Mouse (Mus musculus): Measurements from ENCODE around the gene AC131692.1. TPM values are rescaled to one million over a fixed set of nuclear protein-coding genes. Genes with fewer than 3 reads are reported as not detected.

The AC131692.1 gene
- polyA plus RNA-seq, 1 experiment from 2014 or later: 0.26 TPM

DNA sequence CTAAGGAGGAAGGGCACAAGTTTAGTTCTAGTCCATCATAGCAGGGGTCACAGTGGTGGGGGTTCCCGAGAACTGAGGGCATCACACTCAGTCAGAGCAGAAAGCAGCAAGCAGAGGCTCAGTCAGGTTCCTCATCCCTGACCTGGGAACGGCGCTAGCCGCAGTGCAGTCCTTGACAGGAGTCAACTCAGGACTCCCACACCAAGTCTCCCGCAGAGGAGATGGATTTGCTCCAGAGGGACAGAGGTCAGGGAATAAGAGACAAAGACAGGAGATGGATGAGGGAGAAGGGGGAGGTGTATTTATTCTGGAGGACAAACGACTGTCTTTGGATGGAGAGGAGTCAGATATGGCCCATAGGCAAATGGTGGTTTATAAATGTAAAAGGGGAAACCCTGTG, 18.9 kb downstream of the AC131692.1 start:
- Histone ChIP-seq H3K9me3 (no peaks in the 10 kb centered on the region), H3K27ac (no peak overlapping the region), H3K27me3 (ENCODE audit: insufficient read depth, poor library complexity, severe bottlenecking) (no peaks in the 10 kb centered on the region), H3K36me3 (peaks cover 41% of the 10 kb centered on the region), H3K4me1 (peaks cover 20% of the 10 kb centered on the region), H3K4me3 (no peak overlapping the region)
- 62% methylated on average over 6 of the region's 6 CpGs for WGBS
- no peak for DNase-seq (ENCODE audit: low spot score)

DNA sequence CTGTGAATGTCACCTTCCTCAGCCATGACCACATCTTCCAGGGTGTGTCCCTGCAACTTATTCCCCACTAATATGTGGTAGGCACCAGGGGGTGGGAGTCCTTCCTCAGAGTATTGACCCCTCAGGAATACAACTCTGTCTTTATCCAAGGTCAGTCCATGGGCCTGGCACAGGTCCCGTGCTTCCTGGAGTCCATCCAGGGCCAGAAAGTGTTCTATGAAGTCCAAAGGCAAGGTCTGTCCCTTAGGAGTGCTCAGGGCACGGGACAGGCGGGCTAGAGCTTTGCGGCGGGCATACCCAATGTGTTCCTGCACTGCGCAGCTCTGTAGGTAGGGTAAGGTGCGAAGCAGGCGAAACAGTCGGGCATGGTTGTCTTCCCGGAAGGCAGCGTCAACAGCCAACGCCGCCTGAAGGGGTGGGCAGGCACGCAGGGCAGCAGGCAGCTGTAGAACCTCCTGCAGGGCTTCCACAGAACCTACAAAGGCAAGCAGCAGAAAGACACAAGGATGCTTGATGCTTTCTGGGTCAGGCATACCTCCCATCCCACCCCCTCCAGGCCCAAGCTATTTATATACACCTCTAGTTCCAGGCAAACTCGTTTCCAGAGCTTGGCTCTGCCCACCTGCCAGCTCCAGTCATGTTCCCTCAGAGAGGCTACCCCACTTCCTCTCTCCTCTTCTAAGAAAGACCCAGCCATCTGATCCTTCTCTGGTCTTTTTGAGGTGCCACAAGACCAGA, 22.1 kb downstream of the AC131692.1 start:
- 89% methylated on average over 15 of the region's 15 CpGs for WGBS
- peak overlapping the region; percentile 92 for H3K4me3 ChIP-seq
- H3K4me1 ChIP-seq: peaks cover 27% of the 10 kb centered on the region
- no peak overlapping the region for H3K27ac ChIP-seq
- peaks cover 45% of the 10 kb centered on the region for H3K36me3 ChIP-seq
- no peaks in the 10 kb centered on the region for H3K9me3 ChIP-seq
- DNase-seq (ENCODE audit: low spot score): no peak
- H3K27me3 ChIP-seq (ENCODE audit: insufficient read depth, poor library complexity, severe bottlenecking): no peaks in the 10 kb centered on the region

DNA sequence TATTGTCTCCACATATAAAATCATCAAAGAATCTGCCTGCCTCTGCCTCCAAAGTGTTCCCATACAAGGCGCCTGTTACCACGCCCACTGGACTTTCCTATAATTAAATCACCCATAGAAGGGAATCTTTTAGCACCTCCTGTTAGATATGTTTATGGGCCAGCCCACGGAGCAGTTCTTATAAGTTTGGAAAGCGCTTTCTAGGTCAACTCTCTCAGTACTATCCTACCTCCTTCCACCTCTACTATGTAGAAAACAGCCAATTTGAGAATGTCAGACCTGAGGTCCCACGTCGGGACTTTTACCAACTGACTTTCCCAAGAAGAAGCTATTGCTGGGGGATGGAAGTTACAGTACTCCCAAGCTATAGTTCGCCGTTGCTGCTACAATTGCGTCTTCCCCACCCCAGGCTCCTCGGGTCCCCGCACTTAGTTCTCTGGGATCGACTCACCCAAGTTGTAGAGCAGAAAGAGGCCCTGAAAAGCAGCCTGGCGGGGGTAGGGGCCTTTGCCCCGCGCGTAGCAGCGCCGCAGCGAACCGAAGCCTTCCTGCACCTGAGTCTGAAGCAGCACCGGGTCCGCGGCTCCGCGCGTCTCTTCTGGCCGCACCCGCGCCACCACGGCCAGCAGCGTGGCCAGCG, 23.2 kb downstream of the AC131692.1 start:
- peak; percentile 80 for DNase-seq (ENCODE audit: low spot score)
- Histone ChIP-seq H3K27ac (peak overlapping the region; percentile 97), H3K9me3 (no peaks in the 10 kb centered on the region), H3K4me1 (peaks cover 37% of the 10 kb centered on the region), H3K4me3 (peak overlapping the region; percentile 92), H3K27me3 (ENCODE audit: insufficient read depth, poor library complexity, severe bottlenecking) (no peaks in the 10 kb centered on the region), H3K36me3 (peaks cover 42% of the 10 kb centered on the region)
- 4% methylated on average over 32 of the region's 32 CpGs for WGBS

- Histone ChIP-seq H3K36me3 (peaks cover 35% of the 10 kb centered on the region), H3K4me3 (peak within 1 kb of the TSS; percentile 92), H3K27ac (peak within 1 kb of the TSS; percentile 97), H3K4me1 (peaks cover 37% of the 10 kb centered on the region), H3K27me3 (ENCODE audit: insufficient read depth, poor library complexity, severe bottlenecking) (no peaks in the 10 kb centered on the region), H3K9me3 (no peaks in the 10 kb centered on the region)
- peak; percentile 96 for DNase-seq (ENCODE audit: low spot score)
- under 1% methylated on average over 65 of the region's 77 CpGs for WGBS
Measured at GRCm38 (mm10) chr19:6117986-6118676, 23.9 kb downstream of the AC131692.1 start, which contains the start of gene Sac3d1. Gene Sac3d1, minus strand, starts transcription at chr19:6118650.

DNA sequence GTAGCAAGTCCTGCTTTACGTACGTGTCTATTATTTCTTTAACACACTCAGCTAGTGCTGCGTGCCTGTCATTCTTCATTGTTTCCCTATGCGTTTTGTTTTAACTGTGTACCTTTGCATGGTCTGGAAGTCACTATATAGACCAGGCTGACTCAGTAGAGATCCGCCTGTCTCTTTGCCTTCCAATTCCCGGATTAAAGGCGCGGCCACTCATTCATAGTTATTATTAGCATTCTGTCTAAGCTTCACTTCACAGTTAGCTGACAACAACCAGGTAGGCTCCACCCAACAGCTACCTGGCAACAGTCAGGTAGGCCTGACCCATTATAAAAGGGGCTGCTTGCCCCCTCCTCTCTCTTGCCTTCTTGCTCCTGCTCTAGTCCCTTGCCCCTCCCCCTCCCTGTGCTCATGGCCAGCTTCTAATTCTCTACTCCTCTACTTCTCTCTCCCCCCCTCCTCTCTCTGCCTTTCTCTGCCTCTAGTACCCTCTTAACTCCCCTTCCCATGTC, 24.5 kb downstream of the AC131692.1 start:
- DNase-seq (ENCODE audit: low spot score): no peak
- Histone ChIP-seq H3K4me1 (peaks cover 37% of the 10 kb centered on the region), H3K4me3 (peak overlapping the region; percentile 92), H3K27ac (peak overlapping the region; percentile 97), H3K27me3 (ENCODE audit: insufficient read depth, poor library complexity, severe bottlenecking) (no peaks in the 10 kb centered on the region), H3K9me3 (no peaks in the 10 kb centered on the region), H3K36me3 (peaks cover 33% of the 10 kb centered on the region)
- WGBS: 2% methylated on average over 8 of the region's 8 CpGs

DNA sequence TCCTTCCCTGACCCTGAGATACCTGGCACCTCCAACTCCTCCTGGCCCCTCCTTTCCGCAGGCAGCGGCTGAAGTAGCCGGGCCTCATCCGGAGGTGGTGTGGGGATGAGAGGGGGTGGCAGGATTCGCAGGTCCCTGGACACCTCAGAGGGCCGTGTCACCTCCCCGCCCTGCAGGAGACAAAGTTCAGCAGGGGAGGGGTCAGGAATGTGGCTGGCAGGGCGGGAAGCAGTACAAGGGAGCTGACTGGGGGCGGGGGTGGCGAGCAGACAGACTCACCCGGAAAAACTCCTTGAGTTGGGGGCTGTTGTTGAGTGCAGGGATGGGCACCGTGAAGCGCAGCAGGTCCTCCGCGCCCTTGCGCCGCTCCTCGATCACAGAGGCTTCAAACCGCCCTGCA, 27.5 kb downstream of the AC131692.1 start:
- Histone ChIP-seq H3K4me1 (peaks cover 24% of the 10 kb centered on the region), H3K27ac (peak overlapping the region; percentile 70; the same call in 1 of the 2 replicates), H3K4me3 (peak overlapping the region; percentile 39), H3K27me3 (ENCODE audit: insufficient read depth, poor library complexity, severe bottlenecking) (no peaks in the 10 kb centered on the region), H3K36me3 (peaks cover 4% of the 10 kb centered on the region; the same call in 1 of the 2 replicates), H3K9me3 (no peaks in the 10 kb centered on the region)
- WGBS: 20% methylated on average over 19 of the region's 19 CpGs
- DNase-seq (ENCODE audit: low spot score): no peak

DNA sequence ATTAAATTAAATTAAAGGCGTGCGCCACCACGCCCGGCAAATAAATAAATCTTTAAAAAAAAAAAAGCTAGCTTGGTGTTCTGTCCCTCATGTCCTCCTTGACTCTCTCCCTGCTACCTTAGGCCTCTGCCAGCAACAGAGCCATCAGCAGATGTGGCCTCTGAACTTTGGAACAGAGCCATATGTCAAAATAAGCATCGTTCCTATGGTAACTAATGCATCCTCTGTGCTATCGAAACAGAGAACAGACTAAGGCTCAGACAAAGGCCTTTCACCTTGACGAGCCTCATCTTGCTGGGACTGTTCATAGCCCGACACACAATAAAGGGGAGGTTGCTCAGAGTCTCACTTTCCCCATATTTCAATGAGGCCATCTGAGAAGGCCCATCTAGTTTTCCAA, 29.1 kb downstream of the AC131692.1 start:
- WGBS: 86% methylated on average over 8 of the region's 8 CpGs
- no peak overlapping the region for H3K27ac ChIP-seq
- DNase-seq (ENCODE audit: low spot score): no peak
- H3K27me3 ChIP-seq (ENCODE audit: insufficient read depth, poor library complexity, severe bottlenecking): no peaks in the 10 kb centered on the region
- H3K9me3 ChIP-seq: no peaks in the 10 kb centered on the region
- no peak overlapping the region for H3K4me3 ChIP-seq
- peaks cover 21% of the 10 kb centered on the region for H3K4me1 ChIP-seq
- H3K36me3 ChIP-seq: peaks cover 4% of the 10 kb centered on the region; the same call in 1 of the 2 replicates

GRCm38 (mm10) chr19:6124898-6125297, 30.7 kb downstream of the AC131692.1 start:
- H3K27ac ChIP-seq: no peak overlapping the region
- 68% methylated on average over 2 of the region's 2 CpGs for WGBS

GRCm38 (mm10) chr19:6126289-6126688, 32.1 kb downstream of the AC131692.1 start:
- H3K36me3 ChIP-seq: no peaks in the 10 kb centered on the region
- H3K9me3 ChIP-seq: no peaks in the 10 kb centered on the region
- no peak for DNase-seq (ENCODE audit: low spot score)
- 22% methylated on average over 4 of the region's 4 CpGs for WGBS
- H3K4me1 ChIP-seq: peaks cover 16% of the 10 kb centered on the region
- H3K27me3 ChIP-seq (ENCODE audit: insufficient read depth, poor library complexity, severe bottlenecking): no peaks in the 10 kb centered on the region
- H3K27ac ChIP-seq: no peak overlapping the region
- H3K4me3 ChIP-seq: no peak overlapping the region

More at GRCm38 (mm10) chr19:6124898-6125297, 30.7 kb downstream of the AC131692.1 start:
- Histone ChIP-seq H3K27me3 (ENCODE audit: insufficient read depth, poor library complexity, severe bottlenecking) (no peaks in the 10 kb centered on the region), H3K9me3 (no peaks in the 10 kb centered on the region), H3K4me1 (peaks cover 19% of the 10 kb centered on the region), H3K36me3 (peaks cover 4% of the 10 kb centered on the region; the same call in 1 of the 2 replicates), H3K4me3 (no peak overlapping the region)
- no peak for DNase-seq (ENCODE audit: low spot score)

DNA sequence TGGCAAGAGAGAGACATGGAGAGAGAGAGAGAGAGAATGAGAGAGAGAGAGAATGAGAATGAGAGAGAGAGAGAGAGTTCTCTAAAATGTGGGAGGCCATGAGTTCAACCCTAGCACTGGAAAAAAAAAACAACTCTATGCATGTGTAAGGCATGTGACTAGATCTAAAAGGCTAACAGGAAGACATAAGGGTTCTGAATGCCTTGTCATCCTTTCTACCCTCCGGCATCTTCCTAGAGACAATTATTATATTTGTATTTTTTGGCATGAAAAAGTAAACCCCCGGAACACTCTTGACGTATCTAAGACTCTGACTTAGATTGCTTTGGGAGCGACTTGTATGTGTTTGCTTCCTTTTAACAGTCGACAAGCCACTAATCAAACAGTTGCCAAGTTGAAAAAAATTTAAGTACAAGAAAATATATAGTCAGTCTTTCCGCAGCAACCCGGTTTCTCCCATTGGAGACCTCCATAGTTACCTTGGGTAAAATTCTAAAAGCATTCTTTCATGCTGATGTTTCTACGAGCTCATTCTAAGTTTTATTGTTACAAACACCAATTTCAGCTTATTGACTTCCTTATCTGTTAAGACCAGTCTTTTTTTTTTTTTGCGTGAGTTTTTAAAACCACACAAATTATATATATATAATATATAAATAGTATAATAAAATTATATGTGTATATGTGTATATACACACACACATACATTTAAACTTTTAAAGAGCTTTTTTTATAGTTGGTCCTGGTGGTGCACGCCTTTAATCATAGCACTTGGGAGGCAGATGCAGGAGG, 32.8 kb downstream of the AC131692.1 start:
- DNase-seq (ENCODE audit: low spot score): no peak
- peak overlapping the region; percentile 64 for H3K4me3 ChIP-seq
- no peaks in the 10 kb centered on the region for H3K27me3 ChIP-seq (ENCODE audit: insufficient read depth, poor library complexity, severe bottlenecking)
- WGBS: 68% methylated on average over 10 of the region's 10 CpGs
- peaks cover 13% of the 10 kb centered on the region for H3K4me1 ChIP-seq
- no peaks in the 10 kb centered on the region for H3K36me3 ChIP-seq
- peak overlapping the region; percentile 92; the same call in 1 of the 2 replicates for H3K27ac ChIP-seq
- H3K9me3 ChIP-seq: no peaks in the 10 kb centered on the region

GRCm38 (mm10) chr19:6127760-6128341, 33.6 kb downstream of the AC131692.1 start, which contains the start of gene Snx15:
Gene Snx15, minus strand, starts transcription at chr19:6128304.
- H3K4me3 ChIP-seq: peak within 1 kb of the TSS; percentile 64
- no peaks in the 10 kb centered on the region for H3K27me3 ChIP-seq (ENCODE audit: insufficient read depth, poor library complexity, severe bottlenecking)
- peak within 1 kb of the TSS; percentile 92 for H3K27ac ChIP-seq
- WGBS: 0% methylated on average over 32 of the region's 32 CpGs
- H3K4me1 ChIP-seq: peaks cover 10% of the 10 kb centered on the region
- no peaks in the 10 kb centered on the region for H3K9me3 ChIP-seq
- H3K36me3 ChIP-seq: no peaks in the 10 kb centered on the region
- DNase-seq (ENCODE audit: low spot score): peak; percentile 98
